Mouse (Mus musculus): ENCODE data around the gene Rufy2. TPM values are rescaled to one million over a fixed set of nuclear protein-coding genes. Genes with fewer than 3 reads are reported as not detected.
"Not testable (repeated sequence)": the region's sequence is repeated elsewhere in the genome, so short reads cannot be mapped to it uniquely, and the experiment has no call there.

The Rufy2 gene
- polyA plus RNA-seq, 1 experiment: 3.0 TPM

- Histone ChIP-seq H3K27me3 (ENCODE audit: control insufficient read depth, insufficient read depth, insufficient read length) (no peaks in the 10 kb centered on the region), H3K4me2 (ENCODE audit: low read depth) (no peak overlapping the region), H3K4me3 (no peak overlapping the region), H3K36me3 (ENCODE audit: control insufficient read depth, insufficient read depth) (no peaks in the 10 kb centered on the region), H3K79me2 (ENCODE audit: control insufficient read depth, insufficient read depth) (no peaks in the 10 kb centered on the region), H3ac (ENCODE audit: control insufficient read depth, insufficient read length) (no peak overlapping the region)
- TF ChIP-seq CEBPB (IDR thresholded peaks at IDR 0.05; ENCODE audit: insufficient read depth, poor library complexity, severe bottlenecking): no peak
- no peak for TF ChIP-seq POLR2AphosphoS2 (IDR thresholded peaks at IDR 0.05; ENCODE audit: insufficient read length, low read depth)
Measured at GRCm38 (mm10) chr10:63052011-63052410, 72.0 kb downstream of the Rufy2 start.

DNA sequence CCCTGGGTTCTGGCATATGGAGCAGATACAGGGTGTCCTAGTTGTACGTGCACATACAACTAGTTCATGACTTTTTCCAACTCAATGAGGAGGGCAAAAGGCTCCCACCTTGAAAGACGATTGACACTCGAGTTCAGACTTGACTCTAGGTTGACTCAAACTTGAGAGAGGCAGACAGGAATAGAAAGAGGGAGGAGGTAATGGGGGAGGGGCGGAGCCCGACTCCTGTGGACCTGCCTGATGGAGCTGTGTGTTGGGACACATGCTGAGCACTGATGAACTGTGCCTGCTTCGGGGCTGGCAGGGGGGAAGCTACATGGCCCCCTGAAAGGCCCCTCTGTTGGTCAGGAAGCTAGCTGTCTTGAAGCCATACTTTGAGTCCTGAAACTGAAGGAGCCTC lies 73.0 kb downstream of the Rufy2 start:
- TF ChIP-seq MYOG (IDR thresholded peaks at IDR 0.05; ENCODE audit: control insufficient read depth in 1 of 3, insufficient read depth in 1 of 3, insufficient read length in 2 of 3, low read depth in 2 of 3) (no peak), CEBPB (IDR thresholded peaks at IDR 0.05; ENCODE audit: insufficient read depth, poor library complexity, severe bottlenecking) (no peak), MAX (IDR thresholded peaks at IDR 0.05; ENCODE audit: low read depth) (no peak), E2F4 (IDR thresholded peaks at IDR 0.05; ENCODE audit: insufficient read depth) (no peak), MYOD1 (IDR thresholded peaks at IDR 0.05; ENCODE audit: control insufficient read depth in 1 of 3, insufficient read length in 2 of 3, low read depth in 2 of 3) (no peak), POLR2AphosphoS2 (IDR thresholded peaks at IDR 0.05; ENCODE audit: insufficient read length, low read depth) (no peak)
- no peak overlapping the region for H3K4me3 ChIP-seq
- H3K4me2 ChIP-seq (ENCODE audit: low read depth): no peak overlapping the region
- no peaks in the 10 kb centered on the region for H3K36me3 ChIP-seq (ENCODE audit: control insufficient read depth, insufficient read depth)
- no peaks in the 10 kb centered on the region for H3K27me3 ChIP-seq (ENCODE audit: control insufficient read depth, insufficient read depth, insufficient read length)
- H3ac ChIP-seq (ENCODE audit: control insufficient read depth, insufficient read length): no peak overlapping the region
- no peaks in the 10 kb centered on the region for H3K79me2 ChIP-seq (ENCODE audit: control insufficient read depth, insufficient read depth)

DNA sequence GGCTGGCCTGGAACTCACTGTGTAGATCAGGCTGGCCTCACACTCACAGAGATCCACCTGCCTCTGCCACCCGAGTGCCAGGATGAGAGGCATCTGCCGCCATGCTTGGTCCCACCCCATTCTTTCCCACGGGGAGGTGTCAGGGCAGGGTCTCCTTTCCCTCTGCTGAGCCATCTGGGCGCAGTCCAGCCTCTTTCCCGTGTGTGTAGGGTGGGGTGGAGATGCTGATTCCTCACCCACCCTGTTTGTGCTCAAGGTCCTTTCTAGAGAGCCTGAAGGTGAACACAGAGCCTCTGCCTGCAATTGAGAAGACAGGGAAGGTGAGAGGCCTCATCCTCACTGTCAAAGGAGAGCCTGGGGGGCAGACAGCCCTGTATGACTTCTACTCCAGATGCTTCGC lies 74.0 kb downstream of the Rufy2 start:
- not testable (repeated sequence) for H3ac ChIP-seq (ENCODE audit: control insufficient read depth, insufficient read length); H3K4me2 ChIP-seq (ENCODE audit: low read depth); H3K27me3 ChIP-seq (ENCODE audit: control insufficient read depth, insufficient read depth, insufficient read length); H3K4me3 ChIP-seq; H3K79me2 ChIP-seq (ENCODE audit: control insufficient read depth, insufficient read depth); H3K36me3 ChIP-seq (ENCODE audit: control insufficient read depth, insufficient read depth)

DNA sequence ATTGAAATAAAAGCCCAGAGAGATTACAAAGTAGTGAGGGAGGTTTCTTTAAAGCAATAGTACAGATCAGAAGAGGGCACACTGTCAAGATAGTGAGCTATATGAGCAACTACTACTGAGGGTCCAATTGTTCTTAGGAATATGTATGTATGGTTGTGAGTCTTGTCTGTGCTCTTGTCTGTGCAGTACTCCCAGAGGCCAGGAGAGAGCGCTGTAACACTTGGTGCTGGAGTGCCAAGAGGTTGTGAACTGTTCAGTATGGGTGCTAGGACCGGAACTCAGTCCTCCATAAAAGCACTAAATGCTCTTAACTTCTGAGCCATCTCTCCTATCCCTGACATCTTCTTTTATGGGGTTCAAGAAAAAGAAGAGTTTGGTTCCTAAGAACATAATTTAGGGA lies 74.6 kb downstream of the Rufy2 start:
- Histone ChIP-seq H3K4me2 (ENCODE audit: low read depth) (no peak overlapping the region), H3ac (ENCODE audit: control insufficient read depth, insufficient read length) (no peak overlapping the region), H3K36me3 (ENCODE audit: control insufficient read depth, insufficient read depth) (no peaks in the 10 kb centered on the region), H3K79me2 (ENCODE audit: control insufficient read depth, insufficient read depth) (no peaks in the 10 kb centered on the region), H3K27me3 (ENCODE audit: control insufficient read depth, insufficient read depth, insufficient read length) (no peaks in the 10 kb centered on the region), H3K4me3 (no peak overlapping the region)
- no peak for TF ChIP-seq USF1 (IDR thresholded peaks at IDR 0.05; ENCODE audit: low read depth)

DNA sequence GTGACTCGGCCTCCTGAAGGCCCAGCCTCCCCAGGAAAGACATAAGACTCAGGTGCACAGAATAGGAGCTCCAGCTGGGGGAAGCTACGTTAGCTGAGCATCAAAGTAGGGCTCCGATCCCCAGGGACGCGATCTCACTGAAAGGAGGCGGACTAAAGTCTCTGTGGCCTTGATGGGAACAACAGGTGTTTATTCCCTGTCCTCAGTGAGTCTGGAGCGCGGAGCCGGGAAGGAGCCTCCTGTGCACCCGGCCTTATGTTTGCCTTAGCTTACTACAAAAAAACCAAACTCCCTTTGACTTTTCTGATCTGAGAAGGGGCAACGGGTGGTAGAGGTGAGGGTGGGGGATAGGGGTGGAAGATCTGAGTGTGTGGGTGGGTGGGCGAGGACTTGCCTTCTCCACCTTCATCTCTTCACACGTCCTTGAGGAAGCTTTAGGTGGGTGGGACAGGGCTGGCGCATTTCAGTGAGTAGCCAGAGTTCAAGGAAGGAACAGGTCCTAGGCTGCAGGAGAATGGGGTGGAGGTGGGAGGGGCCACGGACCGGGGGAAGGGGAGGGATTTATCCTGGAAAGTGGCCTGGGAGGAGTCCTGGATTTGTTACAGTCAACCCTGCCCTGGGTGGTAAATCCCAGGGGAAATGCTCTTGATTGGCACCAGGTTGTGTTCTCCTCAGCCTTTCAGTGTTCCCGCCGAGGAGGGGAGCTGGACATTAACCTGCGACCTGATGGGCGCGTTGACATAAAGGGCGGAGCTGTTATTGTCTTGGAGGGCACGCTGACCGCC lies 77.1 kb downstream of the Rufy2 start:
- H3K4me2 ChIP-seq (ENCODE audit: low read depth): no peak overlapping the region
- H3K79me2 ChIP-seq (ENCODE audit: control insufficient read depth, insufficient read depth): no peaks in the 10 kb centered on the region
- peaks cover 8% of the 10 kb centered on the region for H3K27me3 ChIP-seq (ENCODE audit: control insufficient read depth, insufficient read depth, insufficient read length)
- TF ChIP-seq MYOG (IDR thresholded peaks at IDR 0.05; ENCODE audit: control insufficient read depth in 1 of 3, insufficient read depth in 1 of 3, insufficient read length in 2 of 3, low read depth in 2 of 3) (no peak), USF1 (IDR thresholded peaks at IDR 0.05; ENCODE audit: low read depth) (no peak), MYOD1 (IDR thresholded peaks at IDR 0.05; ENCODE audit: control insufficient read depth in 1 of 3, insufficient read length in 2 of 3, low read depth in 2 of 3) (no peak), POLR2AphosphoS2 (IDR thresholded peaks at IDR 0.05; ENCODE audit: insufficient read length, low read depth) (no peak), TCF12 (IDR thresholded peaks at IDR 0.05; ENCODE audit: insufficient read depth, poor library complexity, severe bottlenecking) (no peak), MAX (IDR thresholded peaks at IDR 0.05; ENCODE audit: low read depth) (no peak), POLR2A (IDR thresholded peaks at IDR 0.05; ENCODE audit: insufficient read length, low read depth) (no peak), SRF (IDR thresholded peaks at IDR 0.05; ENCODE audit: control insufficient read depth, insufficient read length, low read depth) (no peak), TCF3 (IDR thresholded peaks at IDR 0.05; ENCODE audit: insufficient read length, low read depth) (no peak)
- no peak overlapping the region for H3K4me3 ChIP-seq
- no peak overlapping the region for H3ac ChIP-seq (ENCODE audit: control insufficient read depth, insufficient read length)
- H3K36me3 ChIP-seq (ENCODE audit: control insufficient read depth, insufficient read depth): no peaks in the 10 kb centered on the region

GRCm38 (mm10) chr10:63059862-63060261 lies 79.8 kb downstream of the Rufy2 start, which contains the start of gene Pbld1:
TSS of gene Pbld1 (plus strand) at chr10:63060162.
- TF ChIP-seq POLR2A (IDR thresholded peaks at IDR 0.05; ENCODE audit: insufficient read length, low read depth) (no peak), E2F4 (IDR thresholded peaks at IDR 0.05; ENCODE audit: insufficient read depth) (no peak), USF1 (IDR thresholded peaks at IDR 0.05; ENCODE audit: low read depth) (no peak), CEBPB (IDR thresholded peaks at IDR 0.05; ENCODE audit: insufficient read depth, poor library complexity, severe bottlenecking) (no peak)
- H3K4me2 ChIP-seq (ENCODE audit: low read depth): no peak within 1 kb of the TSS
- peaks cover 32% of the 10 kb centered on the region for H3K27me3 ChIP-seq (ENCODE audit: control insufficient read depth, insufficient read depth, insufficient read length)
- no peak within 1 kb of the TSS for H3K4me3 ChIP-seq
- H3K79me2 ChIP-seq (ENCODE audit: control insufficient read depth, insufficient read depth): no peaks in the 10 kb centered on the region
- H3ac ChIP-seq (ENCODE audit: control insufficient read depth, insufficient read length): no peak within 1 kb of the TSS
- no peaks in the 10 kb centered on the region for H3K36me3 ChIP-seq (ENCODE audit: control insufficient read depth, insufficient read depth)
